Mouse (Mus musculus) limb, embryonic 11.5 days (tissue): Measurements from ENCODE around the gene Adra1b. TPM values are rescaled to one million over a fixed set of nuclear protein-coding genes. Genes with fewer than 3 reads are reported as not detected.

Experiments used
- ATAC-seq: fragments of 200-750 bp; cut with Nextera tagmentation; 2 replicates; pipeline ENCODE4 v1.8.0; 2017; ENCODE audit warnings: low read depth; ENCODE audit not compliant: insufficient number of reproducible peaks, low FRiP score, low TSS enrichment
- DNase-seq: peaks from one replicate; pipeline ENCODE4 v3.0.0-alpha.2; 2015; ENCODE audit warnings: low spot score
- H3K27ac ChIP-seq: fragments of 300-500 bp; sonication (generic); replicated peaks from 2 replicates; pipeline ENCODE4 v1.5.1; 2014; ENCODE audit warnings: low read depth, mild to moderate bottlenecking, low read length
- H3K27me3 ChIP-seq: fragments of 300-500 bp; sonication (generic); 2 replicates; pipeline ENCODE4 v1.6.1; 2014; ENCODE audit warnings: mild to moderate bottlenecking, low read length, mixed read lengths; ENCODE audit not compliant: control insufficient read depth, insufficient read depth
- H3K36me3 ChIP-seq: fragments of 300-500 bp; sonication (generic); 2 replicates; pipeline ENCODE4 v1.6.1; 2014; ENCODE audit warnings: mild to moderate bottlenecking, low read length, moderate library complexity, mixed read lengths; ENCODE audit not compliant: control insufficient read depth, insufficient read depth
- H3K4me1 ChIP-seq: fragments of 300-500 bp; sonication (generic); 2 replicates; pipeline ENCODE4 v1.6.1; 2014; ENCODE audit warnings: low read length, mixed read lengths; ENCODE audit not compliant: control insufficient read depth, insufficient read depth
- H3K4me2 ChIP-seq: fragments of 300-500 bp; sonication (generic); 2 replicates; pipeline ENCODE4 v1.6.1; 2014; ENCODE audit warnings: low read depth, mild to moderate bottlenecking, moderate library complexity; ENCODE audit not compliant: severe bottlenecking
- H3K4me3 ChIP-seq: fragments of 300-500 bp; sonication (generic); 2 replicates; pipeline ENCODE4 v1.5.1; 2014; ENCODE audit warnings: low read depth, low read length
- H3K9ac ChIP-seq: fragments of 300-500 bp; sonication (generic); 2 replicates; pipeline ENCODE4 v1.6.1; 2014; ENCODE audit warnings: mild to moderate bottlenecking, low read length
- H3K9me3 ChIP-seq: fragments of 300-500 bp; sonication (generic); 2 replicates; pipeline ENCODE4 v1.6.1; 2016; ENCODE audit warnings: low read length; ENCODE audit not compliant: control insufficient read depth
- WGBS: fragments of 180-500 bp; shearing (Covaris S2); extraction: QIAGEN DNeasy Blood & Tissue Kit; methylation state at CpG from one replicate; pipeline ENCODE4 v1.1.7; 2014; 5-methylcytosine and 5-hydroxymethylcytosine counted together
- polyA plus RNA-seq: library from polyadenylated mRNA; unstranded; fragments of >200 nt; fragmentation: Nextera tagmentation; extraction: Ambion mirVana; gene quantifications from 2 replicates; pipeline ENCODE4 v1.2.1, GENCODE M21; 2014

Gene Adra1b
- polyA plus RNA-seq, 1 experiment from 2014 or later: 0.08 TPM

GRCm38 (mm10) chr11:43826769-43827168, 74.2 kb downstream of the Adra1b start:
- Histone ChIP-seq H3K4me1 (no peaks in the 10 kb centered on the region), H3K36me3 (no peaks in the 10 kb centered on the region), H3K9ac (no peak overlapping the region), H3K9me3 (no peaks in the 10 kb centered on the region), H3K27ac (no peak overlapping the region), H3K4me2 (no peak overlapping the region), H3K4me3 (no peak overlapping the region), H3K27me3 (no peaks in the 10 kb centered on the region)
- 92% methylated on average over 4 of the region's 4 CpGs for WGBS
- ATAC-seq (no peak), DNase-seq (no peak)

- H3K4me1 ChIP-seq: no peaks in the 10 kb centered on the region
- WGBS: 74% methylated on average over 5 of the region's 5 CpGs
- no peak overlapping the region for H3K4me3 ChIP-seq
- no peak overlapping the region for H3K9ac ChIP-seq
- ATAC-seq (no peak), DNase-seq (no peak)
- no peaks in the 10 kb centered on the region for H3K27me3 ChIP-seq
- H3K27ac ChIP-seq: no peak overlapping the region
- H3K9me3 ChIP-seq: no peaks in the 10 kb centered on the region
- no peak overlapping the region for H3K4me2 ChIP-seq
- H3K36me3 ChIP-seq: no peaks in the 10 kb centered on the region
These were observed 77.7 kb downstream of the Adra1b start for GRCm38 (mm10) chr11:43823349-43823748.

- no peak overlapping the region for H3K4me2 ChIP-seq
- DNase-seq (no peak), ATAC-seq (no peak)
- no peaks in the 10 kb centered on the region for H3K36me3 ChIP-seq
- no peak overlapping the region for H3K4me3 ChIP-seq
- H3K27me3 ChIP-seq: no peaks in the 10 kb centered on the region
- WGBS: 79% methylated on average over 11 of the region's 11 CpGs
- H3K27ac ChIP-seq: no peak overlapping the region
- H3K4me1 ChIP-seq: no peaks in the 10 kb centered on the region
- no peaks in the 10 kb centered on the region for H3K9me3 ChIP-seq
- no peak overlapping the region for H3K9ac ChIP-seq
These were observed 80.2 kb downstream of the Adra1b start for GRCm38 (mm10) chr11:43820552-43821460.

- no peak overlapping the region for H3K27ac ChIP-seq
- H3K4me3 ChIP-seq: no peak overlapping the region
- no peaks in the 10 kb centered on the region for H3K4me1 ChIP-seq
- no peak overlapping the region for H3K4me2 ChIP-seq
- WGBS: 67% methylated on average over 9 of the region's 9 CpGs
- no peak for ATAC-seq
- no peaks in the 10 kb centered on the region for H3K27me3 ChIP-seq
- DNase-seq: no peak
- no peaks in the 10 kb centered on the region for H3K36me3 ChIP-seq
- no peaks in the 10 kb centered on the region for H3K9me3 ChIP-seq
- H3K9ac ChIP-seq: no peak overlapping the region
These were observed 83.6 kb downstream of the Adra1b start for GRCm38 (mm10) chr11:43817368-43817923.

- H3K27ac ChIP-seq: no peak overlapping the region
These were observed 88.5 kb downstream of the Adra1b start for GRCm38 (mm10) chr11:43812535-43812934.

GRCm38 (mm10) chr11:43807732-43808131, 93.3 kb downstream of the Adra1b start:
- Histone ChIP-seq H3K9ac (no peak overlapping the region), H3K36me3 (no peaks in the 10 kb centered on the region), H3K9me3 (no peaks in the 10 kb centered on the region), H3K4me2 (no peak overlapping the region), H3K27me3 (no peaks in the 10 kb centered on the region), H3K4me1 (no peaks in the 10 kb centered on the region), H3K27ac (no peak overlapping the region), H3K4me3 (no peak overlapping the region)
- ATAC-seq: no peak
- WGBS: 63% methylated on average over 5 of the region's 5 CpGs
- no peak for DNase-seq

More at GRCm38 (mm10) chr11:43812535-43812934, 88.5 kb downstream of the Adra1b start:
- DNase-seq (no peak), ATAC-seq (no peak)
- Histone ChIP-seq H3K27me3 (no peaks in the 10 kb centered on the region), H3K4me2 (no peak overlapping the region), H3K9me3 (no peaks in the 10 kb centered on the region), H3K4me3 (no peak overlapping the region), H3K36me3 (no peaks in the 10 kb centered on the region), H3K4me1 (no peaks in the 10 kb centered on the region), H3K9ac (no peak overlapping the region)
- 68% methylated on average over 5 of the region's 5 CpGs for WGBS

GRCm38 (mm10) chr11:43795992-43796391, 105.0 kb downstream of the Adra1b start:
- ATAC-seq (no peak), DNase-seq (no peak)
- no peak overlapping the region for H3K27ac ChIP-seq
- no peaks in the 10 kb centered on the region for H3K36me3 ChIP-seq
- no peak overlapping the region for H3K4me3 ChIP-seq
- no peaks in the 10 kb centered on the region for H3K27me3 ChIP-seq
- H3K9me3 ChIP-seq: no peaks in the 10 kb centered on the region; the same call in 1 of the 2 replicates
- no peak overlapping the region for H3K4me2 ChIP-seq
- WGBS: 34% methylated on average over 8 of the region's 8 CpGs
- no peaks in the 10 kb centered on the region for H3K4me1 ChIP-seq
- no peak overlapping the region for H3K9ac ChIP-seq

- Histone ChIP-seq H3K4me2 (no peak overlapping the region), H3K9ac (no peak overlapping the region), H3K9me3 (no peaks in the 10 kb centered on the region; the same call in 1 of the 2 replicates), H3K4me3 (no peak overlapping the region), H3K4me1 (no peaks in the 10 kb centered on the region), H3K27ac (no peak overlapping the region), H3K27me3 (no peaks in the 10 kb centered on the region), H3K36me3 (no peaks in the 10 kb centered on the region)
- ATAC-seq (no peak), DNase-seq (no peak)
- 78% methylated on average over 6 of the region's 6 CpGs for WGBS
These were observed 110.6 kb downstream of the Adra1b start for GRCm38 (mm10) chr11:43790446-43790845.
